Mouse (Mus musculus) heart, postnatal 25 days (tissue): ENCODE results near the gene Ppfia4. TPM values are rescaled to one million over a fixed set of nuclear protein-coding genes. Genes with fewer than 3 reads are reported as not detected.

Source experiments
- DNase-seq: peaks from one replicate; pipeline ENCODE4 v3.0.0; 2022; ENCODE audit warnings: low spot score
- intact Hi-C: fragments of 180-260 bp; cut with DNase I; formaldehyde crosslinking; loops from one replicate; pipeline ENCODE4 v1.15.1; 2025
- total RNA-seq, 2 experiments: library from RNA; stranded (reverse); gene quantifications; 2 replicates each; pipeline ENCODE4 v1.2.3; 2021

Ppfia4 gene
- total RNA-seq, 2 experiments from 2014 or later, result 1.6 to 1.9 TPM

- intact Hi-C loops, result no loop called here
- no peak for DNase-seq
Observed at GRCm38 (mm10) chr1:134310729-134311128, 22.0 kb downstream of the Ppfia4 start.

- intact Hi-C loops, result no loop called here
- DNase-seq, result no peak
Observed at GRCm38 (mm10) chr1:134310291-134310690, 22.4 kb downstream of the Ppfia4 start.

DNA sequence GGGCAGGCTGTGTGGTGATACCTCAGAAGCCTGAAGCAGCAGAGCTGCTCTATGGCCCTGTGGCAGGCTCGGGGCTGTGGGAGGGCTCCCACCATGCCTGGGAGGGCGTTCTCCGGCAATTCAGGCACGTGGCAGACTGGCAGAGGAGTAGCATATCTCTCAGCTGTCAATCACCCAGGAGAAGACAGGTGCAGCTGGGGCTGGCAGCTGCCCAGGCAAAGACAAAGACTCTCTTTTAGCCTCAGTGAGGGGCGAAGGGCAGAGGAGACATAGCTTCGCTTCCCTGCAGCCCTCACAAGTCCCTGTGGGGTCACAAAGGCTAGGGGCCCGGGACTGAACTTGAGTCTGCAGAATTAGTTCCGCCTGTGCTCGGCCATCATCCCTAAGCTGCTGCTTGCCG is 25.3 kb downstream of the Ppfia4 start:
- DNase-seq, result no peak
- intact Hi-C loops, result no loop called here

GRCm38 (mm10) chr1:134304940-134305339 is 27.8 kb downstream of the Ppfia4 start:
- intact Hi-C loops, result no loop called here
- DNase-seq, result no peak

DNA sequence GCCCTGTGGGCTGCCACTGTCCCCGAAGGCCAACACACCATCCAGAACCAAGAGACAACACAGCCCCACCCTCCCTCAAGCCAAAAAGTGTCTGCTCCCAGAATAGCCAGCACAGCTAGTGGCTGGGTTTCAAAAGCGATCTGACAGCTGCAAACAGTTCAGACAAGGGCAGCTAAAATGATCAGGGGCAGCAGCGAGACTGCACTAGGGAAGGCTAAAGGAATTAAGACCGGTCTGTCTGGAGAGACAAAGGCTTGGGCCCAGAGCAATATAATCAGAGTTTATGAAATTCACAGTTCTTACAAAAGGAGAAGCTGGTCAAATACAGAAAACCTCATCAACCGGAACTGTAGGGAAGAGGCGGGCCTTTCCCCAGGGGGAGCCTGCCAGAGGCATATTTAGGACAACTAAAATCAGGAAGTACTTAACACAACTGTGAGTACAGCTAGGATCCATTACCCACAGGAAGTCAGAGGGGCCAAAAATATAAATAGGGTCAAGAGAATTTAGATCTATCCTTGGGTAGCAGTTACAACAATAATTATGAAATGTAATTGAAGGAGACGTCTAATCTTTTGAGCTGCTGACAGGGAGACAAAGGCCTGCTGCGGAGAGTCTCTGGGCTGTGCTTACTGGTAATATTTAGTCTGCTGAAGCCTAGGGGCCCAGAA is 30.0 kb downstream of the Ppfia4 start:
- intact Hi-C loops, result no loop called here
- peak; percentile 74 for DNase-seq

DNA sequence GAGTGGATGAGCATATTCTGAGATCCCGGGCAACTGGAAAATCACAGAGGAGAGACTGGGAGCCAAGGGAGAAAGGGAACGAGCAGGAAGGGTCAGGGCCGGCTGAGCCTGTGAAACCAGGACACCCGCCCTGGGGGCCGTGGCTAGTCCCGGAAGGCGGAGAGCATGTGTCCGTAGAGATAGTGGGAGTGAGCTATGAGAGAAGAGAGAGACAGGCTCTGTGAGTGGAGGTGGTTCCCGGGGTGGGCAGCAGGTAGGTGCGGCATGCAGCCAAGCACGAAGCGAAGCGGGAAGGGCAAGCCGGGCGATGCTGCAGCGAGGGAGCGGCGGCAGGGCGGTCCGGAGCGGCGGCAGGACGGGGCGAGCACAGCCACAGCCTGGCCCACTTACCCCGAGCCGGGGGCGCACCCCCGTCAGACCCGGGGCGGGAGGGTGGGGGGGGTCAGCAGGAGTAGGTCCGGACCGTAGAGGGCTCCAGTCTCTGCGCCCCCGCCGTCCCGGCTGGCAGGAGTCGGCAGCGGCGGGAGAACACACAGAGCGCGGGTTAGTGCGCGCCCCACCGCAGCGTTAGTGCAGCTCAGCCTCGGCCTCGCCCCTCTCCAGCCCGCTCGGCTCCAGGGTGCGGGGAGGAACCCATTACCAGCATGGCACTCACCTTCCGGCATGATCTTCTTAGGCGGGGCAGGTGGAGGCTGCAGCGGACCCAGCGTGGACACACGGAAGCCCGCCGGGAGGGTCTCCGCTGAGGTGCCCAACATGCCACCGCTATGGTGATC is 33.9 kb downstream of the Ppfia4 start:
- intact Hi-C loops, result loop anchor here (5.0 kb wide), 1 partner anchor 52 kb away; no protein-coding TSS in a partner anchor
- peak; percentile 22 for DNase-seq

DNA sequence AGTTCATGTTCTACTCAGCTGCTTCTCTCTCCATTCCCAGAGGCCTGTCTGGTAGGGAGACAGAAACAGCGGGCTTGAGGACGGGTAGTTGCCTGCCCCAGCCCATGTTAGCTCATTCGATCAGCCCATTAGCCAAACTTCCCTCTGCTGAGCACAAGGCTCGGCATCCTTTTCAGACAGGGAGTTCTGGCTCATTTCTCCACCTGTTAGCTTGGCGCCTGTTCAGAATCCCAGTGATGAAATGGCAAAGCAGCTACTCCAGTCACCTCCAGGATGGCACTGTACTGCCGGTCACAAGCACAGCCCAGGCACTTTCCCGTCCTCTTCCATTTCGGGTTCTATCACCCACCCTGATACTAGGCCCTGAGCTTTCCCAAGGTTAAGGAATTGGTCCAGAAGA is 35.5 kb downstream of the Ppfia4 start:
- no peak for DNase-seq
- intact Hi-C loops, result loop anchor here (5.0 kb wide), 1 partner anchor 50 kb away; no protein-coding TSS in a partner anchor

DNA sequence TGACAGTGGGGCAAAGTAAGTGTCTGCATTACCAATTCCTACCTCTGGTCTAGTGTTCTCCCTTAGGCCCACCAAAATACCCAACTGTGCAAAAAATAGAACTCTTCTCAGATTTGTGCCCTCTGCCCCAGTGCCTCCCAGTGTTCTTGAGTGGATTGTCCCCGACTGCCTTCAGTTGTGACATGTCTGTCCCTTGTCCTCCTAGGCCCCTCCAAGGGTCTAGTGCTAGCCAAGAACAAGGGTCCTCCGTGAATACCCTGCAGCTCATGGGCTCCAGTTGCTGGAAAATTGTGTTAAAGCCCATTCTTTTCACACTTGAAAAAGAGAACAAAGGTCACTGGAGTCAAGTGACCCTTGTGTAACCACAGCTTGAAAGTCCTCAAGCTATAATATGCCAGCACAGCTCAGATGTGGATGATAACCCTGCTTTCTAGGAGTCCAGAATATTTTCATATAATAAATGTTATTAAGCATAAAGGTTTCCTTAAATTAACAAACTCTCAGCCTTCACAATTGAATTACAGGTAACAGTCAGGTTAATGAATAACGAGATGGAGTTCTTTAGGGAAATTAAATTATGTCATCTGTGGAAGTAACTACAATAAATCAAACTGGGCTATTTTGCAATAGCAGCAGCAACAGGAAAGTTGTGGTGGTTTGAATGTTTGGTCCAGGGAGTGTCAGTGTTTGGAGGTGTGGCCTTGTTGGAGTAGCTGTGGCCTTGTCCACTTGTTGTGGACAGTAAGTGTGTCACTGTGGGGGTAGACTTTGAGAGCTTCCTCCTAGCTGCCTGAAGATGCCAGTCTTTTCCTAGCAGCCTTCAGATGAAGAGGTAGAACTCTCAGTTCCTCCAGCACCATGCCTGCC is 38.8 kb downstream of the Ppfia4 start:
- intact Hi-C loops, result no loop called here
- no peak for DNase-seq

DNA sequence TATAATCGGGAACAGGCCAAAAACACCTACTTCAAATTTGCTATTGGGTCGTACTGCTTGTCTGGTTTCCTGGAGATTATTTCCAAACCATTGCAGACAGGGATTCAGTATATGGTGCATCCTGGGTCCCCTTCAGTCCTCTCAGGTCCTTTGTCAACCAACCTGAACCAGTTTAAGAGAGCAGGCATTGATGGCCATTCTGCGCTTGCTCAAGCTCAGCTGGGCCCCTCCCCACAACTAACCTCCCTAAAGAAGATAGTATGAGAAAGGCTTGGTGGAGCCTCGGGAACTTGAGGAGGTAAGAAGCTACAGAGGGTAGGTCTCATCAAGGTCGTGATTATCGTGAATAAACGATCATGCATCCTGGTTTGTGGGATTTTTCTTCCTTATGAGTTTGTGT is 39.5 kb downstream of the Ppfia4 start:
- DNase-seq, result no peak
- intact Hi-C loops, result no loop called here

DNA sequence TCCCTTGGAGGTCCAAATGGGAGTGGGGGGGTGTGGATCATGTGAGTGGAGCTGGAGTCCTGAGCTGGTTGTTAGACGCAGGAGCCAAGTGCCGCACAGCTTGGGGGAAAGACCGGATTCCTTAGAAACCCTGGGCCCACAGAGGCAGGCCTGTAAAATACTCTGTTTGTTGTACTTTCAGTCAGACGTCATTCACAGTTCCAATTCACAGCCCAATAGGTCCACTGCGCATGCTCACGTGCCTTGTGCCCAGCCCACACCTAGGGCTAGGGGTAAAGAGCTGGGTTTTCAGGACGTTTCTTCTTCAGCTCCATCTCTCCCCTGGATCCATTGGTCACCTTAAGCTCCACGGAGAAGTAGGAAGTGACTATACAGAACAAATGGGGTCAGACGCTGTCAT is 40.1 kb downstream of the Ppfia4 start:
- intact Hi-C loops, result no loop called here
- no peak for DNase-seq

DNA sequence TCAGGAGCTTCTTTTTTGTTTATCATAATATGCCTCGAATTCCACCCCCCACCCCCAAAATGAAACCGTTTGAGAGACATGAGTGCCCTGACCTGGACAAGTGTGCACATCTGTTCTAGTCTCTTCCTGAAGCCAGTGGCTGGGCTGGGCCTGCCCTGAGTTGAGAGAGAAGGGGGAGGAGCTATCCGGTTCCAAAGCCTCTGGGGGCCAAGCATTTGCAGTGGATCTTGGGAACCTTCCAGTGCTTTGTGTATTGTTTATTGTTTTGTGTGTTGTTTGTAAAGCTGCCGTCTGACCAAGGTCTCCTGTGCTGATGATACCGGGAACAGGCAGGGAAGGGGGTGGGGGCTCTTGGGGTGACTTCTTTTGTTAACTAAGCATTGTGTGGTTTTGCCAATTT is 40.7 kb downstream of the Ppfia4 start:
- intact Hi-C loops, result no loop called here

GRCm38 (mm10) chr1:134291555-134291954 is 41.2 kb downstream of the Ppfia4 start:
- no peak for DNase-seq
- intact Hi-C loops, result no loop called here

More for the DNA sequence above, 40.7 kb downstream of the Ppfia4 start:
- DNase-seq, result peak; percentile 31

DNA sequence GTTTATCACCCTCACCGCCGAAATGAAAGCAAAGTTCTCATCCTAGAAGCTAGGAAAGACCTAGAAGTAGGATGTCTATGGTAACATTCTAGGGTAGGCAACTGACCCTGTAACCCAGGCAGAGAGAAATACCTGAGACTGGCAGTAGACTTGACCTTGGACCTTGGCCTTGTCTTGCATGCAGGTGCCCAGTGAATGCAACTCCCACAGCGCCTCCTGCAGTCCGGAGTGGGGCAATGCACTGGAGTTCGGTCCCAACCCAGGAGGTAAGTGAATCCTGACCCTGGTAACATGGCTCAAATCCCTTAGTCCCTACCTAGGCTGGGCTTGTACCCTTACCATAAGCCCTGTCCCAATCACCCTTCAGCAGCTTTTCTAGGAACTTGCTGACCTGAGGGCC is 41.8 kb downstream of the Ppfia4 start:
- no peak for DNase-seq
- intact Hi-C loops, result no loop called here

DNA sequence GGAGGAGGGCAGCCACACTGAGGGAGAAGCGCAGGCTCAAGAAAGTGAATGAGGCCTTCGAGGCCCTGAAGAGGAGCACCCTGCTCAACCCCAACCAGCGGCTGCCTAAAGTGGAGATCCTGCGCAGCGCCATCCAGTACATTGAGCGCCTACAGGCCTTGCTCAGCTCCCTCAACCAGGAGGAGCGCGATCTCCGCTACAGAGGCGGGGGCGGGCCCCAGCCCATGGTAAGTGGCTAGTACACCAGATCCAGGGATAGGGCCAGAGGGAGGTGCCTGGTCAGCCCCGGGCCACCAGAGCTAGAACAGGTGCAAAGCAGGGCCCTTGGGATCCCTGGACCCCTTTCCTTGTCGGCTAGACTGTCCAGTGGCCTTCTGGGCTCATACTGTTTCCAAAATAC is 42.4 kb downstream of the Ppfia4 start:
- intact Hi-C loops, result no loop called here
- no peak for DNase-seq

GRCm38 (mm10) chr1:134289598-134290099 is 43.1 kb downstream of the Ppfia4 start, which contains the start of gene Myog:
Myog (plus strand) TSS chr1:134289989.
- no peak for DNase-seq
- intact Hi-C loops, result no loop called here

DNA sequence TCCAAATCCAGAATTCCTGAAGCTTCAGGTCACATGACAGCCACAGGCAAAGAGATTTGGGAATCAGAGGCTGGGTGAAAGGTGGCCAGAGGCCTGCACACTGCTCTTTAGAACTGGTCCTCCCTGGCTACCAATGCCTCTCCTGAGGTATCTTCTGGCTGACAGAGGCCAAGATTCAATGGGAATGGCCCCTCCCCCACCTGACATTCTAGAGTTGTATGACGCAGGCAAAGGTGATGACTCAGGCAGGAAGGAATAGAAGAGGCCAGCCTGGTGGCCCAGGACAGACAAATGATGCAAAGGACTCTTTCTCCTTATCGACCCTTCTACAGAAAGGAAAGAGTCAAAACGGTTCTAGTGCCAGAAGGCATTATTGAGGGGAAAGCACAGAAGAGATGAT is 44.5 kb downstream of the Ppfia4 start:
- no peak for DNase-seq
- intact Hi-C loops, result no loop called here

GRCm38 (mm10) chr1:134285458-134286120 is 47.1 kb downstream of the Ppfia4 start:
- DNase-seq, result no peak
- intact Hi-C loops, result no loop called here

- no peak for DNase-seq
- intact Hi-C loops, result no loop called here
Observed at GRCm38 (mm10) chr1:134283108-134283507, 49.6 kb downstream of the Ppfia4 start.

DNA sequence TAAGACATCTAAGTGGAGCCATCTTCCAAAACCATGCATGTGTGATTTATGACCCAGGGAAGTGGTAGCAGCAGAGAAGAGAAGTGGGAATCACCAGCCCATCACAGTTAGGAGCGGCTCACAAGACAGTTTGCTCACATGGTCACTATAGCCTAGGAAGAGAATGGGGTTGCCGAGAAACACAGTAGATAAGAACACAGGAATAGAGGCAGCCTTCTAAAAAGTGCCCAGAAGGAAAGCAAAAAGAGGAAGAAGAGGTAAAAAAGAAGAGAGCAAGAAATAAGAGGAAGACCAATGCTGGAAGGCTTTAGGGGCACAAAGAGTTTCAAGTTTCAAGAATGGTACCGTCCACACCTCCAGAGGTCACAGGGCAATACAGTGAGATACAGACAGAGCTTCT is 50.4 kb downstream of the Ppfia4 start:
- intact Hi-C loops, result no loop called here
- DNase-seq, result no peak

DNA sequence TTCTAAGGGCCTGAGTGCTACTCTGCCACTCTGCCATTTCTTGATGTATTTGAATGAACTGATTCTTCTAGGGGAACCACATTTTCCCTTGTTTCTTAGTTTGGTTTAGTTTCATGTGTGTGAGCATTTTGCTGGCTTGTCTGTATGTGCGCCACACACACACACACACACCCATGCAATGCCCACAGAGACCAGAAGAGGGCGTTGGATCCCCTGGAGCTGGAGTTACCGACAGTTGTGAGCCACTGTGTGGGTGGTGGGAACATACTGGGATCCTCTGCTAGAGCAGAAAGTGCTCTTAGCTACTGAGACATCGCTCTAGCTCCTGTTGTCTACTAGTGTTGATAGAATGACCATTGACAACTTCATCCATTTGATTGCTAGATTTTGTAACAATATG is 51.2 kb downstream of the Ppfia4 start:
- intact Hi-C loops, result no loop called here
- DNase-seq, result no peak
